Mouse (Mus musculus): ENCODE results near the gene Ssmem1. TPM values are rescaled to one million over a fixed set of nuclear protein-coding genes. Genes with fewer than 3 reads are reported as not detected.

The Ssmem1 gene
- polyA plus RNA-seq, 1 experiment from 2014 or later = not detected

GRCm38 (mm10) chr6:30526586-30527515 lies 17.2 kb downstream of the Ssmem1 start:
- Histone ChIP-seq H3K27me3 (replicated peaks) (no peaks in the 10 kb centered on the region), H3K9ac (peak overlapping the region; percentile 67), H3K27ac (replicated peaks) (peak overlapping the region; percentile 94), H3K9me3 (no peaks in the 10 kb centered on the region), H3K4me3 (no peak overlapping the region), H3K4me2 (peak overlapping the region; percentile 42), H3K36me3 (no peaks in the 10 kb centered on the region), H3K4me1 (peaks cover 59% of the 10 kb centered on the region)
- ATAC-seq (ENCODE audit: extremely low read depth, insufficient number of reproducible peaks, low FRiP score, low TSS enrichment) = 0 out of 2 replicates have a peak, but pooled peaks have one; percentile 22
- WGBS = 18% methylated on average over 19 of the region's 19 CpGs

GRCm38 (mm10) chr6:30528800-30529199 lies 19.2 kb downstream of the Ssmem1 start:
- Histone ChIP-seq H3K4me3 (no peak overlapping the region), H3K4me1 (peaks cover 59% of the 10 kb centered on the region), H3K36me3 (no peaks in the 10 kb centered on the region), H3K9me3 (no peaks in the 10 kb centered on the region), H3K4me2 (no peak overlapping the region), H3K27ac (replicated peaks) (peak overlapping the region; percentile 94), H3K9ac (peak overlapping the region; percentile 50; the same call in 1 of the 2 replicates), H3K27me3 (replicated peaks) (no peaks in the 10 kb centered on the region)
- peak; percentile 52; the same call in 1 of the 2 replicates for ATAC-seq (ENCODE audit: extremely low read depth, insufficient number of reproducible peaks, low FRiP score, low TSS enrichment)
- WGBS = 18% methylated on average over 6 of the region's 6 CpGs

- Histone ChIP-seq H3K9ac (no peak overlapping the region), H3K4me1 (peaks cover 3% of the 10 kb centered on the region; the same call in 1 of the 2 replicates), H3K9me3 (no peaks in the 10 kb centered on the region), H3K4me2 (no peak overlapping the region), H3K27me3 (replicated peaks) (no peaks in the 10 kb centered on the region), H3K27ac (replicated peaks) (no peak overlapping the region), H3K36me3 (no peaks in the 10 kb centered on the region), H3K4me3 (no peak overlapping the region)
- 37% methylated on average over 3 of the region's 3 CpGs for WGBS
- ATAC-seq (ENCODE audit: extremely low read depth, insufficient number of reproducible peaks, low FRiP score, low TSS enrichment) = no peak
Measured at GRCm38 (mm10) chr6:30535340-30535739, 25.7 kb downstream of the Ssmem1 start.

GRCm38 (mm10) chr6:30538240-30538639 lies 28.6 kb downstream of the Ssmem1 start:
- no peaks in the 10 kb centered on the region for H3K9me3 ChIP-seq
- no peak overlapping the region for H3K4me3 ChIP-seq
- H3K27me3 ChIP-seq (replicated peaks) = no peaks in the 10 kb centered on the region
- 62% methylated on average over 10 of the region's 10 CpGs for WGBS
- ATAC-seq (ENCODE audit: extremely low read depth, insufficient number of reproducible peaks, low FRiP score, low TSS enrichment) = no peak
- H3K27ac ChIP-seq (replicated peaks) = no peak overlapping the region
- peaks cover 29% of the 10 kb centered on the region for H3K4me1 ChIP-seq
- no peak overlapping the region for H3K4me2 ChIP-seq
- H3K36me3 ChIP-seq = no peaks in the 10 kb centered on the region
- H3K9ac ChIP-seq = 0 out of 2 replicates have a peak overlapping the region, but pooled peaks have one; percentile 19

- H3K9ac ChIP-seq = no peak overlapping the region
- no peak overlapping the region for H3K4me2 ChIP-seq
- no peaks in the 10 kb centered on the region for H3K27me3 ChIP-seq (replicated peaks)
- no peaks in the 10 kb centered on the region for H3K36me3 ChIP-seq
- no peaks in the 10 kb centered on the region for H3K9me3 ChIP-seq
- H3K4me1 ChIP-seq = peaks cover 34% of the 10 kb centered on the region
- 64% methylated on average over 5 of the region's 5 CpGs for WGBS
- H3K4me3 ChIP-seq = no peak overlapping the region
- 0 out of 2 replicates have a peak overlapping the region, but pooled peaks have one; percentile 2 for H3K27ac ChIP-seq (replicated peaks)
- no peak for ATAC-seq (ENCODE audit: extremely low read depth, insufficient number of reproducible peaks, low FRiP score, low TSS enrichment)
Measured at GRCm38 (mm10) chr6:30538800-30539199, 29.2 kb downstream of the Ssmem1 start.

GRCm38 (mm10) chr6:30541009-30541799 lies 31.6 kb downstream of the Ssmem1 start, which contains the start of gene Cpa2:
TSS of gene Cpa2 (plus strand) at chr6:30541582.
- ATAC-seq (ENCODE audit: extremely low read depth, insufficient number of reproducible peaks, low FRiP score, low TSS enrichment) = no peak
- H3K4me1 ChIP-seq = peaks cover 56% of the 10 kb centered on the region
- H3K36me3 ChIP-seq = no peaks in the 10 kb centered on the region
- no peaks in the 10 kb centered on the region for H3K27me3 ChIP-seq (replicated peaks)
- peak within 1 kb of the TSS; percentile 78 for H3K27ac ChIP-seq (replicated peaks)
- H3K9ac ChIP-seq = 0 out of 2 replicates have a peak within 1 kb of the TSS, but pooled peaks have one; percentile 25
- no peak within 1 kb of the TSS for H3K4me3 ChIP-seq
- H3K4me2 ChIP-seq = no peak within 1 kb of the TSS
- WGBS = 65% methylated on average over 11 of the region's 11 CpGs
- no peaks in the 10 kb centered on the region for H3K9me3 ChIP-seq

- peaks cover 65% of the 10 kb centered on the region for H3K4me1 ChIP-seq
- H3K9me3 ChIP-seq = no peaks in the 10 kb centered on the region
- H3K27ac ChIP-seq (replicated peaks) = peak overlapping the region; percentile 78
- ATAC-seq (ENCODE audit: extremely low read depth, insufficient number of reproducible peaks, low FRiP score, low TSS enrichment) = no peak
- 0 out of 2 replicates have a peak overlapping the region, but pooled peaks have one; percentile 25 for H3K9ac ChIP-seq
- H3K27me3 ChIP-seq (replicated peaks) = no peaks in the 10 kb centered on the region
- no peaks in the 10 kb centered on the region for H3K36me3 ChIP-seq
- 14% methylated on average over 6 of the region's 6 CpGs for WGBS
- no peak overlapping the region for H3K4me2 ChIP-seq
- no peak overlapping the region for H3K4me3 ChIP-seq
Measured at GRCm38 (mm10) chr6:30542277-30542676, 32.6 kb downstream of the Ssmem1 start.

- H3K9me3 ChIP-seq = no peaks in the 10 kb centered on the region
- peak overlapping the region; percentile 54 for H3K9ac ChIP-seq
- peaks cover 68% of the 10 kb centered on the region for H3K4me1 ChIP-seq
- no peak overlapping the region for H3K4me3 ChIP-seq
- H3K27ac ChIP-seq (replicated peaks) = peak overlapping the region; percentile 78
- H3K27me3 ChIP-seq (replicated peaks) = no peaks in the 10 kb centered on the region
- no peak for ATAC-seq (ENCODE audit: extremely low read depth, insufficient number of reproducible peaks, low FRiP score, low TSS enrichment)
- no peak overlapping the region for H3K4me2 ChIP-seq
- no peaks in the 10 kb centered on the region for H3K36me3 ChIP-seq
- WGBS = 30% methylated on average over 12 of the region's 12 CpGs
Measured at GRCm38 (mm10) chr6:30543077-30543476, 33.4 kb downstream of the Ssmem1 start.

GRCm38 (mm10) chr6:30543851-30544250 lies 34.2 kb downstream of the Ssmem1 start:
- H3K9ac ChIP-seq = no peak overlapping the region
- peaks cover 75% of the 10 kb centered on the region for H3K4me1 ChIP-seq
- H3K9me3 ChIP-seq = no peaks in the 10 kb centered on the region
- 50% methylated on average over 8 of the region's 8 CpGs for WGBS
- H3K4me3 ChIP-seq = no peak overlapping the region
- no peak overlapping the region for H3K4me2 ChIP-seq
- H3K27me3 ChIP-seq (replicated peaks) = no peaks in the 10 kb centered on the region
- H3K27ac ChIP-seq (replicated peaks) = peak overlapping the region; percentile 33
- no peak for ATAC-seq (ENCODE audit: extremely low read depth, insufficient number of reproducible peaks, low FRiP score, low TSS enrichment)
- no peaks in the 10 kb centered on the region for H3K36me3 ChIP-seq

GRCm38 (mm10) chr6:30545689-30546088 lies 36.0 kb downstream of the Ssmem1 start:
- Histone ChIP-seq H3K4me3 (no peak overlapping the region), H3K36me3 (no peaks in the 10 kb centered on the region), H3K9me3 (0 out of 2 replicates have a peak, but pooled peaks cover under 1% of the 10 kb centered on the region), H3K27me3 (replicated peaks) (no peaks in the 10 kb centered on the region), H3K9ac (peak overlapping the region; percentile 34; the same call in 1 of the 2 replicates), H3K27ac (replicated peaks) (peak overlapping the region; percentile 94), H3K4me2 (peak overlapping the region; percentile 22; the same call in 1 of the 2 replicates), H3K4me1 (peaks cover 82% of the 10 kb centered on the region)
- 28% methylated on average over 7 of the region's 7 CpGs for WGBS
- peak; percentile 33; the same call in 1 of the 2 replicates for ATAC-seq (ENCODE audit: extremely low read depth, insufficient number of reproducible peaks, low FRiP score, low TSS enrichment)

All from heart, embryonic 13.5 days (tissue).